Mouse (Mus musculus): Measurements from ENCODE around the gene Myo9a. TPM values are rescaled to one million over a fixed set of nuclear protein-coding genes. Genes with fewer than 3 reads are reported as not detected.
"Not testable (repeated sequence)": the region's sequence is repeated elsewhere in the genome, so short reads cannot be mapped to it uniquely, and the experiment has no call there.

The Myo9a gene
- polyA plus RNA-seq, 1 experiment: 24.5 TPM

DNA sequence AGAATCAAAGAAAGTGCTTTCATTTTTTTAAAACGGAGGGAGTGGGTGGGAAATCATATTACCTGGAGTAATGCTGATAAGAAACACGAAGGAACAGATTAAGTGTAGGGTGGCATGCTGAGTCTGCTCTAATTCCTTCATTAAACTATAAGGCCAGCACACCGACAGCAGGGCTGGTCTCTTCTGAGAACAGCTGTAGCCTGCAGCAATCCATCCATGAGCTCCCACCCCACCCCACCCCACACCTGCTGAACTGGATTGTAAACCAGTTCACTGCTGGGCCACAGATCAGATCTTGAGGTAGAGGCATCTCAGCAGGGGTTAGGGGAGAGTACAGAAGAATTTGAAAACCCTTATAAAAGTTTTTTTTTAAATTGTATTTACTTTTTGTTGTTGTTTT lies 204.5 kb downstream of the Myo9a start:
- Histone ChIP-seq H3K27ac (ENCODE audit: insufficient read depth, low read length) (no peak overlapping the region), H3K27me3 (ENCODE audit: control insufficient read depth, insufficient read depth, low read length, poor library complexity, severe bottlenecking) (no peaks in the 10 kb centered on the region), H3K4me3 (ENCODE audit: low read depth, low read length) (no peak overlapping the region), H3K4me1 (ENCODE audit: control insufficient read depth, insufficient read depth, low read length) (no peaks in the 10 kb centered on the region), H3K36me3 (ENCODE audit: control insufficient read depth, insufficient read depth, low read length, poor library complexity, severe bottlenecking) (no peaks in the 10 kb centered on the region), H3K9ac (ENCODE audit: low read depth, poor library complexity, severe bottlenecking) (no peak overlapping the region), H3K9me3 (replicated peaks; ENCODE audit: control insufficient read depth, insufficient read depth, low read length, poor library complexity, severe bottlenecking) (no peaks in the 10 kb centered on the region)
- TF ChIP-seq POLR2A (IDR thresholded peaks at IDR 0.05; ENCODE audit: insufficient read depth, low read length) (no peak), EP300 (IDR thresholded peaks at IDR 0.05; ENCODE audit: insufficient read depth, low read depth, low read length) (no peak), CTCF (IDR thresholded peaks at IDR 0.05; ENCODE audit: low read depth, low read length) (no peak)

GRCm38 (mm10) chr9:59955692-59956091 lies 205.0 kb downstream of the Myo9a start:
- TF ChIP-seq CTCF (IDR thresholded peaks at IDR 0.05; ENCODE audit: low read depth, low read length): no peak
- TF ChIP-seq POLR2A (IDR thresholded peaks at IDR 0.05; ENCODE audit: insufficient read depth, low read length): no peak
- no peak for TF ChIP-seq EP300 (IDR thresholded peaks at IDR 0.05; ENCODE audit: insufficient read depth, low read depth, low read length)
- Histone ChIP-seq H3K36me3 (ENCODE audit: control insufficient read depth, insufficient read depth, low read length, poor library complexity, severe bottlenecking) (no peaks in the 10 kb centered on the region), H3K4me1 (ENCODE audit: control insufficient read depth, insufficient read depth, low read length) (no peaks in the 10 kb centered on the region), H3K27ac (ENCODE audit: insufficient read depth, low read length) (no peak overlapping the region), H3K9me3 (replicated peaks; ENCODE audit: control insufficient read depth, insufficient read depth, low read length, poor library complexity, severe bottlenecking) (no peaks in the 10 kb centered on the region), H3K9ac (ENCODE audit: low read depth, poor library complexity, severe bottlenecking) (no peak overlapping the region), H3K4me3 (ENCODE audit: low read depth, low read length) (no peak overlapping the region), H3K27me3 (ENCODE audit: control insufficient read depth, insufficient read depth, low read length, poor library complexity, severe bottlenecking) (no peaks in the 10 kb centered on the region)

GRCm38 (mm10) chr9:59956496-59956895 lies 205.8 kb downstream of the Myo9a start:
- no peaks in the 10 kb centered on the region for H3K27me3 ChIP-seq (ENCODE audit: control insufficient read depth, insufficient read depth, low read length, poor library complexity, severe bottlenecking)
- H3K4me3 ChIP-seq (ENCODE audit: low read depth, low read length): peak overlapping the region; percentile 16
- TF ChIP-seq POLR2A (IDR thresholded peaks at IDR 0.05; ENCODE audit: insufficient read depth, low read length) (no peak), EP300 (IDR thresholded peaks at IDR 0.05; ENCODE audit: insufficient read depth, low read depth, low read length) (no peak), CTCF (IDR thresholded peaks at IDR 0.05; ENCODE audit: low read depth, low read length) (no peak)
- H3K27ac ChIP-seq (ENCODE audit: insufficient read depth, low read length): no peak overlapping the region
- no peaks in the 10 kb centered on the region for H3K36me3 ChIP-seq (ENCODE audit: control insufficient read depth, insufficient read depth, low read length, poor library complexity, severe bottlenecking)
- no peaks in the 10 kb centered on the region for H3K9me3 ChIP-seq (replicated peaks; ENCODE audit: control insufficient read depth, insufficient read depth, low read length, poor library complexity, severe bottlenecking)
- peaks cover under 1% of the 10 kb centered on the region for H3K4me1 ChIP-seq (ENCODE audit: control insufficient read depth, insufficient read depth, low read length)
- no peak overlapping the region for H3K9ac ChIP-seq (ENCODE audit: low read depth, poor library complexity, severe bottlenecking)

GRCm38 (mm10) chr9:59958115-59958514 lies 207.4 kb downstream of the Myo9a start:
- not testable (repeated sequence) for H3K9me3 ChIP-seq (replicated peaks; ENCODE audit: control insufficient read depth, insufficient read depth, low read length, poor library complexity, severe bottlenecking); H3K9ac ChIP-seq (ENCODE audit: low read depth, poor library complexity, severe bottlenecking); H3K4me1 ChIP-seq (ENCODE audit: control insufficient read depth, insufficient read depth, low read length); H3K27me3 ChIP-seq (ENCODE audit: control insufficient read depth, insufficient read depth, low read length, poor library complexity, severe bottlenecking); H3K36me3 ChIP-seq (ENCODE audit: control insufficient read depth, insufficient read depth, low read length, poor library complexity, severe bottlenecking); H3K4me3 ChIP-seq (ENCODE audit: low read depth, low read length); H3K27ac ChIP-seq (ENCODE audit: insufficient read depth, low read length)

GRCm38 (mm10) chr9:59959276-59959675 lies 208.6 kb downstream of the Myo9a start:
- Histone ChIP-seq H3K36me3 (ENCODE audit: control insufficient read depth, insufficient read depth, low read length, poor library complexity, severe bottlenecking) (no peaks in the 10 kb centered on the region), H3K9me3 (replicated peaks; ENCODE audit: control insufficient read depth, insufficient read depth, low read length, poor library complexity, severe bottlenecking) (no peaks in the 10 kb centered on the region), H3K4me1 (ENCODE audit: control insufficient read depth, insufficient read depth, low read length) (peaks cover 1% of the 10 kb centered on the region), H3K9ac (ENCODE audit: low read depth, poor library complexity, severe bottlenecking) (no peak overlapping the region), H3K4me3 (ENCODE audit: low read depth, low read length) (no peak overlapping the region), H3K27ac (ENCODE audit: insufficient read depth, low read length) (no peak overlapping the region), H3K27me3 (ENCODE audit: control insufficient read depth, insufficient read depth, low read length, poor library complexity, severe bottlenecking) (no peaks in the 10 kb centered on the region)
- TF ChIP-seq CTCF (IDR thresholded peaks at IDR 0.05; ENCODE audit: low read depth, low read length) (peak; percentile 88), EP300 (IDR thresholded peaks at IDR 0.05; ENCODE audit: insufficient read depth, low read depth, low read length) (no peak), POLR2A (IDR thresholded peaks at IDR 0.05; ENCODE audit: insufficient read depth, low read length) (no peak)

DNA sequence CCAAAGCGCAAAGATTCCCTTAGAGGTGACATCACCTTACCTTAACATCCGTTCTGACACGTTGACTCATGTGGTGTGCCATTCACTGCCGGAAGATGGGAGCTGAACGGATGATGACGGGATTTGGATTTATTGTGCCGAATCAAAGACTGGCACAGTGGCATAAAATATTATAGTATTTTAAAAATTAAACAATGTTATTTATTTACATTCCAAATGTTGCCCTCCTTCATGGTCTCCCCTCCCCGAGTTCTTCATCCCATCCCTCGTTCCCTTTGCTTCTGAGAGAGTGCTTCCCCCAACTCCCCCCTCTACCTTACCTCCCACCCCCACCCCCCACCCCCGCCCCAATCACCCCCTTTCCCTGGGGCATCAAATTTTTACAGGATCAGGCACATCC lies 209.9 kb downstream of the Myo9a start, which contains the start of gene Nr2e3:
Gene Nr2e3, minus strand, starts transcription at position 101 of the 400 bp plus-strand sequence.
- H3K4me1 ChIP-seq (ENCODE audit: control insufficient read depth, insufficient read depth, low read length): peaks cover 1% of the 10 kb centered on the region
- H3K27ac ChIP-seq (ENCODE audit: insufficient read depth, low read length): no peak within 1 kb of the TSS
- H3K9ac ChIP-seq (ENCODE audit: low read depth, poor library complexity, severe bottlenecking): no peak within 1 kb of the TSS
- no peaks in the 10 kb centered on the region for H3K27me3 ChIP-seq (ENCODE audit: control insufficient read depth, insufficient read depth, low read length, poor library complexity, severe bottlenecking)
- no peaks in the 10 kb centered on the region for H3K9me3 ChIP-seq (replicated peaks; ENCODE audit: control insufficient read depth, insufficient read depth, low read length, poor library complexity, severe bottlenecking)
- no peak within 1 kb of the TSS for H3K4me3 ChIP-seq (ENCODE audit: low read depth, low read length)
- H3K36me3 ChIP-seq (ENCODE audit: control insufficient read depth, insufficient read depth, low read length, poor library complexity, severe bottlenecking): no peaks in the 10 kb centered on the region
- TF ChIP-seq EP300 (IDR thresholded peaks at IDR 0.05; ENCODE audit: insufficient read depth, low read depth, low read length): no peak
